Mouse (Mus musculus) bone marrow macrophage, adult 2 months (primary cell): ENCODE measurements around the gene Tesmin.

Source experiments
- CTCF ChIP-seq: IDR thresholded peaks from 2 replicates; pipeline ENCODE4 v1.5.1; 2012; ENCODE audit warnings: low read depth, mild to moderate bottlenecking, low read length, moderate library complexity
- POLR2A ChIP-seq: IDR thresholded peaks from 2 replicates; pipeline ENCODE4 v1.6.1; 2012; ENCODE audit warnings: mild to moderate bottlenecking, low read depth, low read length, borderline replicate concordance

DNA sequence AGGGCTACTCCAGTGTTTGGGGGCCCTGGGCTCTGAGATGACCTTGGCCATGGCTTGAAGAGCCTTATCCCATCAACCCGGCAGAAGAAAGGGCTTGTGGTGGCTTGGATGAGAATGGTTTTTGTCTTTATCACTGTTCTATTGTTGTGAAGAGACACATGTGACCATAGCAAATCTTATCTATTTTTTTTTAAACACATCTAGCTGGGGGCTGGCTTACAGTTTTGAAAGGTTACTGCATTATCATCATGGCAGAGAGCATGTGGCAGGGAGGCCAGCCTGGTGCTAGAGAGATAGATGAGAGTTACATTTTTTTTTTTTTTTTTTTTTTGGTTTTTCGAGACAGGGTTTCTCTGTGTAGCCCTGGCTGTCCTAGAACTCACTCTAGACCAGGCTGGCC, 43.3 kb downstream of the Tesmin start:
- TF ChIP-seq POLR2A (no peak), CTCF (no peak)
